Mouse (Mus musculus): ENCODE data around the gene Nudt2.

DNA sequence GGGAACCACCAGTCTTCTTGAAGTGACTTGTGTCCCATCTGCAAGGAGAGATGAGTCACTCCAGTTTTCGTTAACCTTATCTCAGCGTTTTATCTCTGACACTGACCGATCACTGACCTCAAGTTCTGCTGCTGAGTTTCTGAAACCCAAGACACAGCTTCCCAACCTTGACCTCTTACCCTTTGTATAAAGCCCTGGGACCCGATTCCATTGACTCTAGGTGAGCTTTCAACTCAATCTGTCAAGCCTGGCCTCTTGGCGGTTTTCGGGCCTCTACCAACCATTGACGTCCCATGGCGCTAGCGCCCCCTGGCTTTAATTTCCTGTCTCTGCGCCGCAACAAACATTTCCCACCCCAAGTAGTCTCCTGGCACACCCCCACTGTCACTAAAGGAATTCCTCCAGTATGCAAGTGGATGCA lies 40.2 kb downstream of the Nudt2 start:
- TF ChIP-seq CTCF (IDR thresholded peaks at IDR 0.05; ENCODE audit: extremely low read depth, insufficient read depth, insufficient read length, insufficient replicate concordance) = no peak
- TF ChIP-seq POLR2A (IDR thresholded peaks at IDR 0.05; ENCODE audit: low read depth, low read length) = no peak

All from spleen, adult 2 months (tissue).